Mouse (Mus musculus): ENCODE data around the gene Dennd1b. TPM values are rescaled to one million over a fixed set of nuclear protein-coding genes. Genes with fewer than 3 reads are reported as not detected.

The Dennd1b gene
- total and polyA plus RNA-seq, 2 experiments = 3.2 to 16.5 TPM

DNA sequence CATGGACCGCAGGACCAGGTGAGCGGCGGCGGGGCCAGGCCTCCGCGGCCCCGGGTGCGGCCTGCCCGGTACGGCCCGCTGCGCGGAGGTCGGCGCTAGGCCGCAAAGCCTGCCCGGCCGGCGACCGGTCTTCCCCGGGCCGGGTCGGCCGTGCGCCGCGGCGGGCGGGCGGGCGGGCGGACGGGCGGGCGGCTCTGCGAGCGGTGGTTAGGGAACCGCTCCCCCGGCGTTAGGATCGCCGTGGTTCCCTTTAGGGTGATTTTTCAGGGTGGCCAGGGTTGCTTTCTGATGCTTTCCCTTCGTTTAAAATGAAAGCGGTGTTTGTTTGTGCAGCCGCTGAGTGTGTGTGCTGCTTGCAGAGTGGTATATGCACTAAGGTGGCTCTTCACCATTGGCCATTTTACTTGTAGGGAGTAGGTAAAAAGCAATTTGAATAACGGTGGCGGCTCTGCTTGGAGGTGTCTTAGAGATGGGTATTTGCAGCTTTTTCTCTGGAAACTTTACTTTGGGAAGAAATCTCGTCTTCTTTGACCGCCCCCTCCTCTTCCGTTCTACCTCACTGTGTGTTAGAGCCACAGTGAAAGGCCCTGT lies 728 bp downstream of the Dennd1b start:
- no peaks in the 10 kb centered on the region for H3K27me3 ChIP-seq (ENCODE audit: control insufficient read depth, insufficient read depth, low read length)
- TF ChIP-seq POLR2A (IDR thresholded peaks at IDR 0.05; ENCODE audit: extremely low read depth, insufficient read depth, low read length) (no peak), CTCF (IDR thresholded peaks at IDR 0.05; ENCODE audit: low read depth, low read length) (no peak)
- peak; percentile 61 for DNase-seq (ENCODE audit: extremely low read depth, low read depth, low spot score)
- peak overlapping the region; percentile 99 for H3K9ac ChIP-seq (ENCODE audit: low read depth, low read length)
- peak overlapping the region; percentile 89 for H3K27ac ChIP-seq (replicated peaks; ENCODE audit: insufficient read depth, low read depth, low read length)
- peaks cover 13% of the 10 kb centered on the region for H3K36me3 ChIP-seq (ENCODE audit: control insufficient read depth, insufficient read depth, low read length)
- H3K79me2 ChIP-seq (ENCODE audit: control insufficient read depth, insufficient read depth, low read length) = peaks cover 17% of the 10 kb centered on the region; the same call in 1 of the 2 replicates
- H3K4me3 ChIP-seq (ENCODE audit: insufficient read depth, low read depth, low read length) = peak overlapping the region; percentile 91
- peaks cover 12% of the 10 kb centered on the region for H3K4me1 ChIP-seq (ENCODE audit: control insufficient read depth, insufficient read depth, low read length)
- under 1% methylated on average over 50 of the region's 50 CpGs for WGBS

DNA sequence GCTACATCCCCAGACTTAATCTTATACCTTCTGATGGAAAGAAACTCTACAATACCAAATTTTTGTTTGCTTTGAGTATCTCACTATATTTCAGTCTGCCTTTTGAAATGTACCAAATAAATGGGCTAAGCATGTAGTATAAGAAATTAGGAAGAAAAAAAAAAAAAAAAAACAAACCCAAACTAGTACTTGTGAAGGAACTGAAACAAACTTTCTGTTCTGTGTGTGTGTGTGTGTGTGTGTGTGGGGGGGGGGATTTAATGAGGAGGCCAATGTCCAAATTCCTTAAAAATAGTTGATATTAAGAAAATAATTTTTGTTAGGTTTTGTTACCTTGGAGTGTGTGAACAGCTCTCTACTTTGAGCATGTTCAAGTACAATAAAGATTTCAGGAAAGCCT lies 1.8 kb downstream of the Dennd1b start:
- peaks cover 17% of the 10 kb centered on the region; the same call in 1 of the 2 replicates for H3K79me2 ChIP-seq (ENCODE audit: control insufficient read depth, insufficient read depth, low read length)
- peaks cover 13% of the 10 kb centered on the region for H3K36me3 ChIP-seq (ENCODE audit: control insufficient read depth, insufficient read depth, low read length)
- H3K27me3 ChIP-seq (ENCODE audit: control insufficient read depth, insufficient read depth, low read length) = no peaks in the 10 kb centered on the region
- peaks cover 12% of the 10 kb centered on the region for H3K4me1 ChIP-seq (ENCODE audit: control insufficient read depth, insufficient read depth, low read length)
- no peak overlapping the region for H3K9ac ChIP-seq (ENCODE audit: low read depth, low read length)
- H3K27ac ChIP-seq (replicated peaks; ENCODE audit: insufficient read depth, low read depth, low read length) = no peak overlapping the region
- no peak overlapping the region for H3K4me3 ChIP-seq (ENCODE audit: insufficient read depth, low read depth, low read length)
- TF ChIP-seq CTCF (IDR thresholded peaks at IDR 0.05; ENCODE audit: low read depth, low read length) = no peak
- no peak for TF ChIP-seq POLR2A (IDR thresholded peaks at IDR 0.05; ENCODE audit: extremely low read depth, insufficient read depth, low read length)
- DNase-seq (ENCODE audit: extremely low read depth, low read depth, low spot score) = no peak

DNA sequence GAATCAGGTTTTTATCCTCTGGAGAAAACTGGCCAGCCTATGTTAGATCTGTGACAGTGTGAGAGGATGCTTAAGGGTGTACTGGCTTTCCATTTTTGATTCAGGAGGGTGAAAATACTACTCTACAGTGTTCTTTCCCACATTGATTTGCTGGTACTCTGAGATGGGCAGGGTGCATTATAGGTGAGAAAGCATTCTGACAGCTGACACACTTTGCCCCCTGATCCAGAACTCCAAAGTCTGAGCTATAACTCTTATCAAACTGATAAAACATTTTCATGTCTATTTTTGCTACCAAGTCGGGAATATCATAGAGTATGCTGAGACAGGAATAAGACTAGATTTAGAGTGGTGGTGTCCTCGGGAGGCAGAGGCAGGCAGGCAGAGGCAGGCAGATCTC lies 2.3 kb downstream of the Dennd1b start:
- TF ChIP-seq POLR2A (IDR thresholded peaks at IDR 0.05; ENCODE audit: extremely low read depth, insufficient read depth, low read length) (no peak), CTCF (IDR thresholded peaks at IDR 0.05; ENCODE audit: low read depth, low read length) (no peak)
- H3K27me3 ChIP-seq (ENCODE audit: control insufficient read depth, insufficient read depth, low read length) = no peaks in the 10 kb centered on the region
- peaks cover 13% of the 10 kb centered on the region for H3K36me3 ChIP-seq (ENCODE audit: control insufficient read depth, insufficient read depth, low read length)
- WGBS = 49% methylated on average over 2 of the region's 2 CpGs
- peak; percentile 56 for DNase-seq (ENCODE audit: extremely low read depth, low read depth, low spot score)
- H3K4me1 ChIP-seq (ENCODE audit: control insufficient read depth, insufficient read depth, low read length) = peaks cover 12% of the 10 kb centered on the region
- peaks cover 17% of the 10 kb centered on the region; the same call in 1 of the 2 replicates for H3K79me2 ChIP-seq (ENCODE audit: control insufficient read depth, insufficient read depth, low read length)
- H3K27ac ChIP-seq (replicated peaks; ENCODE audit: insufficient read depth, low read depth, low read length) = no peak overlapping the region
- H3K9ac ChIP-seq (ENCODE audit: low read depth, low read length) = no peak overlapping the region
- H3K4me3 ChIP-seq (ENCODE audit: insufficient read depth, low read depth, low read length) = no peak overlapping the region

DNA sequence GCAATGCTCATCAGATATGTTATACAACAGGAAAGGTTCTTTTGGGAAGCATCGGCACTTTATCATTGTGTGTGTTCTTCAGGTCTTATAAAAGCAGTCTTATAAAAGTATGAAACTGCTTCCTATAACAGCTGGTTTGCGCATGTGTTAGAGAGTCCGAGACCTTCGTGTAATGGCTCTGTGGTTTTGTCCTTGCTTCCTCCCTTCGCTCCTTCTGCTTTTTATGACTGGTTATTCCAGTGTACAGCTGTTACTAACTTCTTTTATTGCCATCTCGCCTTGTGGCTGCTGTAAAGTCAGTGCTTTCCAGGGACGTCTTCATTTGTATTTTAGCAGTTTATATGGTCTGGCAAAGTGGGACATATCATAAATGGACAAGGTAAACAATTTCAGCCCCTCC lies 4.2 kb downstream of the Dennd1b start:
- TF ChIP-seq CTCF (IDR thresholded peaks at IDR 0.05; ENCODE audit: low read depth, low read length) (no peak), POLR2A (IDR thresholded peaks at IDR 0.05; ENCODE audit: extremely low read depth, insufficient read depth, low read length) (no peak)
- no peak for DNase-seq (ENCODE audit: extremely low read depth, low read depth, low spot score)
- WGBS = 95% methylated on average over 7 of the region's 7 CpGs
- Histone ChIP-seq H3K79me2 (ENCODE audit: control insufficient read depth, insufficient read depth, low read length) (peaks cover 24% of the 10 kb centered on the region; the same call in 1 of the 2 replicates), H3K4me3 (ENCODE audit: insufficient read depth, low read depth, low read length) (no peak overlapping the region), H3K4me1 (ENCODE audit: control insufficient read depth, insufficient read depth, low read length) (peaks cover 12% of the 10 kb centered on the region), H3K36me3 (ENCODE audit: control insufficient read depth, insufficient read depth, low read length) (peaks cover 13% of the 10 kb centered on the region), H3K9ac (ENCODE audit: low read depth, low read length) (no peak overlapping the region), H3K27ac (replicated peaks; ENCODE audit: insufficient read depth, low read depth, low read length) (no peak overlapping the region), H3K27me3 (ENCODE audit: control insufficient read depth, insufficient read depth, low read length) (no peaks in the 10 kb centered on the region)

DNA sequence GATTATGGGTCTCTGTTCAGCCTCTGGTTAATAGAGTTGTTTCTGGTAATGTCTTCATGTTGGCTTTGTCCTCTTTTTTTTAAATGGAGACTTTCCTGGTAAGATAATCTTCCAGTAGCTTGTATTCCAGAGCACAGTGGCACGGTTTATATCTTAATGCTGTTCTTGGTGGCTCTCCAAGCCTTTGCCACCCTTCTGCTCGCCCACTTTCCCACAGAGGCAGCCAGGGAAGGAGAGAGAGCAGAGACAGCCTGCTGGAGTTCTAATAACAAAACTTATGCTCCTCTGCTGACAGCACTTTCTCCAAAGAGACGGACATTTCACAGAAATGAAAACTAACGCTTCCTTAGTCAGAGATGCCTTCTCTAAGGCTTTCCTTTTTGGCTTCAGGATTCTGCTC lies 6.8 kb downstream of the Dennd1b start:
- Histone ChIP-seq H3K27ac (replicated peaks; ENCODE audit: insufficient read depth, low read depth, low read length) (no peak overlapping the region), H3K9ac (ENCODE audit: low read depth, low read length) (no peak overlapping the region), H3K4me3 (ENCODE audit: insufficient read depth, low read depth, low read length) (no peak overlapping the region), H3K27me3 (ENCODE audit: control insufficient read depth, insufficient read depth, low read length) (no peaks in the 10 kb centered on the region), H3K79me2 (ENCODE audit: control insufficient read depth, insufficient read depth, low read length) (peaks cover 38% of the 10 kb centered on the region), H3K36me3 (ENCODE audit: control insufficient read depth, insufficient read depth, low read length) (peaks cover 13% of the 10 kb centered on the region), H3K4me1 (ENCODE audit: control insufficient read depth, insufficient read depth, low read length) (peaks cover 7% of the 10 kb centered on the region)
- TF ChIP-seq POLR2A (IDR thresholded peaks at IDR 0.05; ENCODE audit: extremely low read depth, insufficient read depth, low read length) = no peak
- no peak for TF ChIP-seq CTCF (IDR thresholded peaks at IDR 0.05; ENCODE audit: low read depth, low read length)
- DNase-seq (ENCODE audit: extremely low read depth, low read depth, low spot score) = no peak
- WGBS = 75% methylated on average over 4 of the region's 4 CpGs

DNA sequence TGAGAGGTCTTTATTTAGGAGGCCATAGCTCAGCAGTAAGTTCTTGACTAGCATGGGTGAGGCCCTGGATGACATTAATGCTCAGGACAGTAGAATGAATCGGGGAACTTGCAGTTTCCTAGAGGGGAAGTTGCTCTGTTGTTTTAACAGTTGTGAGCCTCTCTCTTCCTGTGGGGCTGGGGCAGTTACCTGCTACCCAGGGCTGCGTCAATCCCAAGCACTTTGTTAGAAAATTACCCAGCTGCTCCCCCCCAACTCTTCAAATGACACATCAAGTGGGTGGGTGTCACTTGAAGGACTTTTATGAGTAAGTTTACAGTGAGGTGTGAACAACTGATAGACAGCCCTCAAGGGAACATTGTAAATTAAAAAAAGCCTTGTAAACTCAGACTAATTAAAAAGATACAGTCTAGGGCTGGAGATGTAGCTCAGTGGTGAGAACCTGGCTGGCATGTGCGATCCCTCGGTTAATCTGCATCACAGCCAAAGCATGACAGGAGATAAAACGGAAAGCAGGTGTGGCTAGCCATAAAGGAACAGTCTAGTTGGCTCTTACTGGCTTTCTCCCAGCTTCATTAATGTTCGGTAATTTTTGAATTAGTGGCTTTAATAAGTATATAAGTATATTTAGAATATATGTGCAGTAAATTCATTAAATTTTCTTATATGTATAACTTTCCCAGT lies 10.4 kb downstream of the Dennd1b start:
- no peak overlapping the region for H3K9ac ChIP-seq (ENCODE audit: low read depth, low read length)
- TF ChIP-seq POLR2A (IDR thresholded peaks at IDR 0.05; ENCODE audit: extremely low read depth, insufficient read depth, low read length) = no peak
- no peak for TF ChIP-seq CTCF (IDR thresholded peaks at IDR 0.05; ENCODE audit: low read depth, low read length)
- H3K27me3 ChIP-seq (ENCODE audit: control insufficient read depth, insufficient read depth, low read length) = no peaks in the 10 kb centered on the region
- no peaks in the 10 kb centered on the region for H3K36me3 ChIP-seq (ENCODE audit: control insufficient read depth, insufficient read depth, low read length)
- H3K4me3 ChIP-seq (ENCODE audit: insufficient read depth, low read depth, low read length) = no peak overlapping the region
- no peaks in the 10 kb centered on the region; the same call in 1 of the 2 replicates for H3K4me1 ChIP-seq (ENCODE audit: control insufficient read depth, insufficient read depth, low read length)
- no peak for DNase-seq (ENCODE audit: extremely low read depth, low read depth, low spot score)
- H3K27ac ChIP-seq (replicated peaks; ENCODE audit: insufficient read depth, low read depth, low read length) = no peak overlapping the region
- WGBS = 79% methylated on average over 6 of the region's 6 CpGs
- peaks cover 36% of the 10 kb centered on the region for H3K79me2 ChIP-seq (ENCODE audit: control insufficient read depth, insufficient read depth, low read length)
